Mouse (Mus musculus) neural tube, postnatal 0 days (tissue): ENCODE data around the gene Nsmce1. TPM values are rescaled to one million over a fixed set of nuclear protein-coding genes. Genes with fewer than 3 reads are reported as not detected.

Experiments
- polyA plus RNA-seq: library from polyadenylated mRNA; unstranded; fragments of >200 nt; fragmentation: Nextera tagmentation; extraction: Ambion mirVana; gene quantifications from 2 replicates; pipeline ENCODE4 v1.2.1, GENCODE M21; 2015

The Nsmce1 gene
- 79.5 and 80.2 TPM in 2 replicates for polyA plus RNA-seq

DNA sequence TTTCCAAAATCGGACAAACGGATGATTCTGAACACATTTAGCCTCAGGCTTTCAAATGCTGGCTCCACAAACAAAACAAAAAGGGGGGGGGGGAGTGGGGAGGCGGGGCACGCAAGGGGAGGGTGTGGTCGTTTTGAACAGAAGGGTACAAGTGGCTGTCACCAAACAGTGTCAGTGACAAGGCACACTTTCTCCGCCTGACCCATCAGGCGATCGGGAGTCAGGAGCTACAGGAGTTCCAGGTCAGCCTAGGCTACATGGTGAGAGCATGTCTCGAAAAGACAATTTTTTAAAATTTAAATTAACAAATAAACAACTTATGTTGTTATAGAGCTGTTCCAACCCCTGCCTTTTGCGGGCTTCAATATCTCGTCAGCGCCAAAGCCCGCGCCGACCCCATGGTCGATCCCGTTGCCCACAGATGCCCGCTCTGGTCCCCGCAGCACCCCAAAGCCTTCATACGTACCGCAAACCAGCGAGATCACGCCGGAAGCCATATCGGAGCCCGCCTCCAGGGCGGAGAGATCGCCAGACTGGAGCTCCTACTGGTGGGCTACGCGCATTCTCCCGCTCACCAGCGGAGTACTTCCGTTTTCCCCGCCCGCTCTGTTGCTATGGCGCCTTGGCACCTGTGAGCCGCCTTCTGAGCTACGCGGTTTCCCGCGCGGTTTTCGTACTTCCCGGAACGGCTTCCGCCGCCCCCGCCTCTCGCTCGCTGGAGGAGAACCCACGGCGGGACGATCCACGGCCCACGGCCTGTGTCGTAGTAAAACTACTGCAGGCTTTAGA, at the start of gene Nsmce1:
TSS of gene Nsmce1 (minus strand) at position 650 of the 789 bp plus-strand sequence.

DNA sequence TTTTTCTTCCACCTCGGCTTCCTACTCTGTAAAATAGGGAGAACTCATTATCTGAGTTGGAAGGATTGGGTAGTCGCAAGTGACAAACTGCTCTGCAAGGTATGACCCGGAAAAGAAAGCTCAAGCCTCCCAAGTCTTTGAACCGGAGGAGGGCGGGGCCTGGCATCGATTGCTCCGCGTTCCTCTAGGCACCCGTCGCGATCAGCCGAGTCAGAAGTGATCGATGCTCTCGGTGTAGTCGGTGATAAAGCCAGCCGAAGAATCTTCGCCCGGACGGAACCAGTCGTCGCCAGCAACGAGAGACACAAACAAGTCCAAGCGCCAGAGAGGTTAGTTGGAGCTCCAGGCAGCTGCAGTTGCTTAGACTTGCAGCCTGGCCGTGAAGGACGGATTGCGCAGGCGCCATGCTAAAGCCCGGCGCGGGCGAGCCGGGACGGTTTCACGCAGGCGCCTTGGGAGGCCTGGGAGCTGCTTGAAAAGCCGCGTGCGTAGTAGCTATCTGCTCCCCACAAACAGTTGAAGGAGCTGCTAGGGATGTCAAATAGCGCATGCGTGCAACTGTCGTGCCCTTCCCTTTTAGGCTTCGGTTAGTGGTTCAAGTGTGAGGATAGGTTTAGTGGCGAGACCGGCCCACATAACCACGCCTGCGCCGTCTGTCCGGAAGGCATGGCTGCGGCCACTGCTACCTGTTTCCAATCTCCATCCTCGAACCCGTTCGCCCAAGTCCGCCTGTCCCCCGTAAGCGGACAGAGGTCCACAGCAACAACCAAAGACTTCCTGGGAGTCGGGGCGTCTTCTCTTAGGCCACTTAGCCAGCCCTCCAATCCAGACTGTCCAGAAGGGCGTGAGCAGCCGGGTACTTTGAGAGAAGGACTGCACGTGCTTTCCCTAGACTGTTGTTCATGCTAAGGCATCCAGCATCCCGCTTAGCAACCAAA, 46.7 kb downstream of the Nsmce1 start, which contains the start of gene Kdm8:
TSS of gene Kdm8 (plus strand) at position 213 of the 938 bp plus-strand sequence.

Other genes with a start within 250 kb of the Nsmce1 start
- gene Kdm8, start 46.9 kb downstream of the Nsmce1 start, polyA plus RNA-seq = 3.5 and 4.2 TPM in 2 replicates
- 5.1 and 5.7 TPM in 2 replicates for gene Il4ra, start 60.5 kb upstream of the Nsmce1 start, polyA plus RNA-seq
- 0.30 and 0.41 TPM in 2 replicates for gene Il21r, start 111.8 kb upstream of the Nsmce1 start, polyA plus RNA-seq
- 16.4 and 18.3 TPM in 2 replicates for gene Gtf3c1, start 216.2 kb upstream of the Nsmce1 start, polyA plus RNA-seq
- gene D430042O09Rik, start 216.3 kb upstream of the Nsmce1 start, polyA plus RNA-seq = 3.1 and 4.0 TPM in 2 replicates